Mouse (Mus musculus) CH12.LX (cell line): ENCODE results near the gene Rab11a. TPM values are rescaled to one million over a fixed set of nuclear protein-coding genes. Genes with fewer than 3 reads are reported as not detected.
A peak's percentile ranks its signal among the peaks of the same experiment; 100 is the strongest.

Experiments
- DNase-seq: peaks from one replicate; pipeline ENCODE4 v3.0.0-alpha.2; 2013; ENCODE audit errors: extremely low read depth
- H3K27ac ChIP-seq: 2 replicates; pipeline ENCODE4 v1.5.1; 2012; ENCODE audit warnings: low read depth, mild to moderate bottlenecking, control low read depth, moderate library complexity; ENCODE audit not compliant: insufficient read depth
- H3K27me3 ChIP-seq: replicated peaks from 2 replicates; pipeline ENCODE3; 2012; ENCODE audit warnings: inconsistent platforms
- H3K36me3 ChIP-seq, 2 experiments: replicated peaks in 1 of 2; 2 replicates each; pipeline versions ENCODE3 to v1.6.1; 2012; ENCODE audit warnings: inconsistent platforms in 1 of 2, low read length in 1 of 2, mild to moderate bottlenecking in 1 of 2, mixed read lengths in 1 of 2, moderate library complexity in 1 of 2; ENCODE audit not compliant: control insufficient read depth in 1 of 2, insufficient read depth in 1 of 2
- H3K4me1 ChIP-seq, 2 experiments: 2 replicates each; pipeline ENCODE4 v1.6.1; 2012; ENCODE audit warnings: inconsistent platforms in 1 of 2, moderate library complexity in 1 of 2; ENCODE audit not compliant: insufficient read depth in 2 of 2, control insufficient read depth in 1 of 2
- H3K4me2 ChIP-seq: 2 replicates; pipeline ENCODE4 v1.6.1; 2012; ENCODE audit warnings: low read depth, mild to moderate bottlenecking, control low read depth; ENCODE audit not compliant: poor library complexity, insufficient read depth, severe bottlenecking
- H3K4me3 ChIP-seq, 3 experiments: fragments of 150-350 bp in 1 of 3; sonication (generic) in 1 of 3; replicated peaks in 1 of 3; 2 replicates each; pipeline versions ENCODE3 to v1.5.1; 2011 to 2012; ENCODE audit warnings: low read depth in 2 of 3, low read length in 2 of 3, mild to moderate bottlenecking in 2 of 3, moderate library complexity in 2 of 3, control low read depth in 1 of 3, improper control_type of control experiment in 1 of 3, inconsistent platforms in 1 of 3, mixed read lengths in 1 of 3; ENCODE audit not compliant: poor library complexity in 1 of 3
- H3K79me2 ChIP-seq: replicated peaks from 2 replicates; pipeline ENCODE4 v1.6.1; 2012; ENCODE audit warnings: mild to moderate bottlenecking, moderate library complexity; ENCODE audit not compliant: control insufficient read depth, poor library complexity, insufficient read depth, severe bottlenecking; ENCODE audit errors: extremely low read depth
- H3K9ac ChIP-seq: 2 replicates; pipeline ENCODE4 v1.6.1; 2012; ENCODE audit warnings: low read depth, mild to moderate bottlenecking, control low read depth, moderate library complexity; ENCODE audit not compliant: insufficient read depth
- H3K9me3 ChIP-seq: replicated peaks from 2 replicates; pipeline ENCODE3; 2012; ENCODE audit warnings: low read length, inconsistent platforms, mixed read lengths
- BHLHE40 ChIP-seq: IDR thresholded peaks from 2 replicates; pipeline ENCODE4 v1.6.1; 2011; ENCODE audit warnings: mild to moderate bottlenecking, low read depth, low read length, improper control_type of control experiment
- CHD2 ChIP-seq: IDR thresholded peaks from 2 replicates; pipeline ENCODE4 v1.6.1; 2011; ENCODE audit warnings: low read length, improper control_type of control experiment
- CTCF ChIP-seq, 2 experiments: IDR thresholded peaks in 1 of 2; conservative IDR thresholded peaks in 1 of 2; 2 replicates each; pipeline ENCODE4 v1.5.1; 2011 to 2012; ENCODE audit warnings: low read depth in 2 of 2, low read length in 2 of 2, improper control_type of control experiment in 1 of 2, inconsistent platforms in 1 of 2, mild to moderate bottlenecking in 1 of 2, moderate library complexity in 1 of 2
- ELF1 ChIP-seq: IDR thresholded peaks from 2 replicates; pipeline ENCODE4 v1.6.1; 2014; ENCODE audit warnings: low read depth, mild to moderate bottlenecking, inconsistent platforms, low read length, improper control_type of control experiment
- EP300 ChIP-seq: IDR thresholded peaks from 2 replicates; pipeline ENCODE4 v1.6.1; 2011; ENCODE audit warnings: low read length, improper control_type of control experiment
- ETS1 ChIP-seq: conservative IDR thresholded peaks from 2 replicates; pipeline ENCODE4 v1.6.1; 2012; ENCODE audit warnings: low read depth, mild to moderate bottlenecking, inconsistent platforms, low read length, improper control_type of control experiment, moderate library complexity
- HCFC1 ChIP-seq: IDR thresholded peaks from 2 replicates; pipeline ENCODE4 v1.6.1; 2012; ENCODE audit warnings: low read depth, mild to moderate bottlenecking, inconsistent platforms, low read length, improper control_type of control experiment
- IRF4 ChIP-seq: IDR thresholded peaks from 2 replicates; pipeline ENCODE4 v1.6.1; 2014; ENCODE audit warnings: low read depth, mild to moderate bottlenecking, inconsistent platforms, low read length, improper control_type of control experiment
- JUN ChIP-seq: IDR thresholded peaks from 2 replicates; pipeline ENCODE4 v1.6.1; 2011; ENCODE audit warnings: low read depth, mild to moderate bottlenecking, low read length, improper control_type of control experiment, moderate library complexity; ENCODE audit not compliant: insufficient read depth
- JUND ChIP-seq: conservative IDR thresholded peaks from 2 replicates; pipeline ENCODE4 v1.6.1; 2011; ENCODE audit warnings: low read depth, low read length, improper control_type of control experiment
- KAT2A ChIP-seq: IDR thresholded peaks from 2 replicates; pipeline ENCODE4 v1.6.1; 2012; ENCODE audit warnings: low read length, improper control_type of control experiment, inconsistent platforms; ENCODE audit not compliant: insufficient replicate concordance
- MAFK ChIP-seq: IDR thresholded peaks from 2 replicates; pipeline ENCODE4 v1.6.1; 2011; ENCODE audit warnings: low read length, improper control_type of control experiment; ENCODE audit not compliant: insufficient replicate concordance
- MAX ChIP-seq: IDR thresholded peaks from 2 replicates; pipeline ENCODE4 v1.6.1; 2011; ENCODE audit warnings: low read length, improper control_type of control experiment
- MEF2A ChIP-seq: IDR thresholded peaks from 2 replicates; pipeline ENCODE4 v1.6.1; 2014; ENCODE audit warnings: low read depth, mild to moderate bottlenecking, inconsistent platforms, low read length, improper control_type of control experiment, borderline replicate concordance
- MXI1 ChIP-seq: IDR thresholded peaks from 2 replicates; pipeline ENCODE4 v1.6.1; 2011; ENCODE audit warnings: mild to moderate bottlenecking, low read depth, low read length, improper control_type of control experiment
- MYC ChIP-seq: IDR thresholded peaks from 2 replicates; pipeline ENCODE4 v1.6.1; 2011; ENCODE audit warnings: low read depth, mild to moderate bottlenecking, improper control_type of control experiment, low read length
- NELFE ChIP-seq: IDR thresholded peaks from 2 replicates; pipeline ENCODE4 v1.6.1; 2011; ENCODE audit warnings: low read depth, low read length, improper control_type of control experiment
- NRF1 ChIP-seq: IDR thresholded peaks from 2 replicates; pipeline ENCODE4 v1.6.1; 2014; ENCODE audit warnings: low read depth, mild to moderate bottlenecking, inconsistent platforms, low read length, improper control_type of control experiment, moderate library complexity
- POLR2A ChIP-seq: IDR thresholded peaks from 2 replicates; pipeline ENCODE4 v1.6.1; 2011; ENCODE audit warnings: low read depth, mild to moderate bottlenecking, improper control_type of control experiment, low read length
- RCOR1 ChIP-seq: conservative IDR thresholded peaks from 2 replicates; pipeline ENCODE4 v1.6.1; 2012; ENCODE audit warnings: low read depth, mild to moderate bottlenecking, inconsistent platforms, low read length, improper control_type of control experiment
- SIN3A ChIP-seq: IDR thresholded peaks from 2 replicates; pipeline ENCODE4 v1.6.1; 2012; ENCODE audit warnings: low read length, improper control_type of control experiment, inconsistent platforms
- SMC3 ChIP-seq: IDR thresholded peaks from 2 replicates; pipeline ENCODE4 v1.6.1; 2011; ENCODE audit warnings: low read depth, low read length, improper control_type of control experiment
- TCF12 ChIP-seq: IDR thresholded peaks from 2 replicates; pipeline ENCODE4 v1.6.1; 2014; ENCODE audit warnings: low read depth, mild to moderate bottlenecking, inconsistent platforms, low read length, improper control_type of control experiment
- UBTF ChIP-seq: IDR thresholded peaks from 2 replicates; pipeline ENCODE4 v1.6.1; 2012; ENCODE audit warnings: low read depth, mild to moderate bottlenecking, inconsistent platforms, low read length, improper control_type of control experiment, moderate library complexity
- USF2 ChIP-seq: conservative IDR thresholded peaks from 2 replicates; pipeline ENCODE4 v1.6.1; 2011; ENCODE audit warnings: low read depth, low read length, improper control_type of control experiment
- ZKSCAN1 ChIP-seq: IDR thresholded peaks from 2 replicates; pipeline ENCODE4 v1.6.1; 2012; ENCODE audit warnings: low read depth, inconsistent platforms, low read length, improper control_type of control experiment, borderline replicate concordance
- ZMIZ1 ChIP-seq: IDR thresholded peaks from 2 replicates; pipeline ENCODE4 v1.6.1; 2012; ENCODE audit warnings: low read depth, mild to moderate bottlenecking, inconsistent platforms, low read length, improper control_type of control experiment
- dilution Hi-C: fragments of 300-500 bp; cut with MboI; formaldehyde crosslinking; loops from 2 replicates; pipeline ENCODE4 v1.14.3; 2020; ENCODE audit warnings: low sequenced_read_pairs; ENCODE audit not compliant: extremely low pct_unique_long_range_greater_than_20kb, extremely low pct_ligation_motif_present
- in situ Hi-C: fragments of 300-500 bp; cut with MboI; formaldehyde crosslinking; loops from 3 replicates; pipeline ENCODE4 v1.14.3; 2019; ENCODE audit warnings: low sequenced_read_pairs, low pct_ligation_motif_present, low pct_unique_long_range_greater_than_20kb, mixed read lengths
- polyA plus RNA-seq: library from polyadenylated mRNA; unstranded; fragments of >175 nt; gene quantifications from 2 replicates; pipeline ENCODE4 v1.2.1, GENCODE M21; 2012; ENCODE audit warnings: low read depth; ENCODE audit not compliant: insufficient read length
- total RNA-seq, 2 experiments: library from RNA; depleted of rRNA; stranded (reverse); fragments of 300-350 nt in 1 of 2; fragments of >200 nt in 1 of 2; gene quantifications; 2 replicates each; pipeline ENCODE4 v1.2.3; 2012 to 2014

Gene Rab11a
- total and polyA plus RNA-seq, 3 experiments: 109 to 189 (median 168) TPM

DNA sequence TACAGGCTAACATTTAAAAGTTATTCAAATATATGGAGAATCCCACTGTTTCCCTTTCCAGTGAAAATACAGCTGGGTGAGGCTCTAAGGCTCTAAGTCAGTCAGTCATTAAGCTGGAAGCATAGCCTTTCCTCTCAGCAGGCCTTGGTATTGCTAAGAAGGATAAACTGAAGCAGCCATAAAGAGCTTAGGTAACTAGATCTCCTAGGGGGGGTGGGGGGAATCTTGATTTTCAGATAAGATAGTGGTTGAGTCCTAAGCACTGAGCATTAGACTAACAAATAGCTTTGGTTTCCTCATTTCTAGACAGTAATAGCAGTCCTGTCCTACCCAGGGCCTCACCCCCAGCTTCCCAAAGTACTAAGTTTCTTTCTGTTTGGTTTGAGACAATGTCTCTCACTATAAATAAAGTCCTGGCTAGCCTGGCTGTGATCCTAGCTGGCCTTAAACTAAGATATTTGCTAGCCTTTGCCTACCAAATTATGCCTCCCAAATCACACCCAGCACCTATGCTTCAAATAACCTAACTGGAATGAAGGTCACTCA lies 34.1 kb downstream of the Rab11a start:
- no peaks in the 10 kb centered on the region for H3K9me3 ChIP-seq
- DNase-seq: peak; percentile 57
- peaks cover 6 to 58% of the 10 kb centered on the region in 2 experiments for H3K36me3 ChIP-seq
- H3K9ac ChIP-seq: no peak overlapping the region; the same call in 1 of the 2 replicates
- H3K79me2 ChIP-seq: no peaks in the 10 kb centered on the region
- H3K4me3 ChIP-seq: no peak overlapping the region
- H3K27ac ChIP-seq: peak overlapping the region; percentile 71
- H3K4me1 ChIP-seq: peaks cover 30 to 67% of the 10 kb centered on the region in 2 experiments
- peak overlapping the region; percentile 67 for H3K4me2 ChIP-seq
- no peaks in the 10 kb centered on the region for H3K27me3 ChIP-seq
- in situ Hi-C loops (no loop called here), dilution Hi-C loops (no loop called here)
- no peak for TF ChIP-seq MEF2A
- TF ChIP-seq EP300: peak; percentile 26; the same call in 1 of the 2 replicates
- TF ChIP-seq SMC3: no peak
- no peak for TF ChIP-seq POLR2A
- no peak for TF ChIP-seq MYC
- TF ChIP-seq IRF4: peak; percentile 7; the same call in 1 of the 2 replicates
- TF ChIP-seq NRF1: no peak
- no peak for TF ChIP-seq HCFC1
- TF ChIP-seq MAFK: 0 out of 2 replicates have a peak, but pooled peaks have one; percentile 8
- no peak for TF ChIP-seq KAT2A
- TF ChIP-seq CTCF (conservative IDR thresholded peaks at IDR 0.05 in 1 of 2, IDR thresholded peaks at IDR 0.05 in 1 of 2; ENCODE audit: low read depth in 2 of 2, low read length in 2 of 2): no peak
- TF ChIP-seq CHD2: no peak

DNA sequence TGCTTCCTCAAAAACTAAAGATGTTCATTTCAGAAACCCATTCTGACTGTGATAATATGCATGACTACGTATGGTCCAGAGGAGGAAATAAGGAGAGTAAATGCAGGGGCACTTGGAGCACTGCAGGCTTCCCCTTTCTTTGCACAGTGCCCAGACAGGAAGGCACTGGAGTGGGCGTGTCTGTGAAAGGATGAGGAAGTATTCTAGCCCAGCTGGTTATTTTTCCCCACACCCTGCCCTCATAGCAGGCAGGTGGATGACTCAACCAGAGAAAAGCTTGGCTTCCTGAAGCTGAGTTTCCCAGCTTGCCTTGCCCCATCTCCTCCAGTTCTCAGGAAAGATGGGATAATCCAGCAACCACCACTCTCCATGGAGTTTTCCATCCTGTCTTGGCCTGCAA lies 34.6 kb downstream of the Rab11a start:
- Histone ChIP-seq H3K9ac (no peak overlapping the region), H3K79me2 (no peaks in the 10 kb centered on the region), H3K4me2 (peak overlapping the region; percentile 67; the same call in 1 of the 2 replicates), H3K27ac (peak overlapping the region; percentile 71; the same call in 1 of the 2 replicates), H3K4me1 (peaks cover 30 to 71% of the 10 kb centered on the region in 2 experiments), H3K27me3 (no peaks in the 10 kb centered on the region), H3K9me3 (no peaks in the 10 kb centered on the region), H3K36me3 (peaks cover 3 to 58% of the 10 kb centered on the region in 2 experiments), H3K4me3 (no peak overlapping the region)
- DNase-seq: peak; percentile 93
- dilution Hi-C loops (no loop called here), in situ Hi-C loops (no loop called here)
- no peak for TF ChIP-seq MXI1
- TF ChIP-seq ZMIZ1: no peak
- TF ChIP-seq MYC: 0 out of 2 replicates have a peak, but pooled peaks have one; percentile 45
- no peak for TF ChIP-seq SMC3
- no peak for TF ChIP-seq NELFE
- no peak for TF ChIP-seq POLR2A
- peak; percentile 83 for TF ChIP-seq ELF1
- TF ChIP-seq SIN3A: peak; percentile 86
- TF ChIP-seq TCF12: peak; percentile 78
- TF ChIP-seq JUND: peak; percentile 95
- peak; percentile 49; the same call in 1 of the 2 replicates for TF ChIP-seq BHLHE40
- no peak for TF ChIP-seq ZKSCAN1
- TF ChIP-seq RCOR1: peak; percentile 67; the same call in 1 of the 2 replicates
- peak; percentile 79 for TF ChIP-seq JUN
- TF ChIP-seq MEF2A: peak; percentile 72
- TF ChIP-seq USF2: no peak
- TF ChIP-seq CHD2: peak; percentile 51; the same call in 1 of the 2 replicates
- TF ChIP-seq EP300: peak; percentile 93
- peak; percentile 96 for TF ChIP-seq IRF4
- TF ChIP-seq MAX: peak; percentile 32; the same call in 1 of the 2 replicates
- no peak for TF ChIP-seq UBTF
- TF ChIP-seq MAFK: 0 out of 2 replicates have a peak, but pooled peaks have one; percentile 25
- TF ChIP-seq ETS1: peak; percentile 88
